Comparison of ENCODE assay signal across 9 mouse cellular contexts in genomic region chr3:55203621-55204020, GRCm38 (mm10). TPM values are rescaled to one million over a fixed set of nuclear protein-coding genes. Genes with fewer than 3 reads are reported as not detected.
"Had no signal": no experiment of that assay in that cellular context is flagged by ENCODE, and none has a peak within 500 bp of the region (broad histone marks: within the 10 kb centered on the region; RNA-seq: fewer than 3 reads in every experiment).

No protein-coding gene starts in this region.

RNA-seq across cellular contexts. Expression of gene Sohlh2, which starts 21.8 kb away (rescaled TPM):
- polyA plus RNA-seq: neural tube, embryonic 13.5 days; neural tube, embryonic 15.5 days; small intestine, adult 2 months; spleen, adult 2 months; stomach, embryonic 14.5 days; stomach, embryonic 15.5 days; stomach, embryonic 16.5 days; stomach, postnatal 0 days; thymus, postnatal 0 days had no signal
